Mouse (Mus musculus) heart, adult 2 months (tissue): ENCODE data around the gene Clptm1l.

ENCODE experiments used
- CTCF ChIP-seq: fragments of 200-600 bp; IDR thresholded peaks from 2 replicates; pipeline ENCODE4 v1.8.1; 2022; ENCODE audit warnings: antibody characterized with exemption, mild to moderate bottlenecking, moderate library complexity
- EP300 ChIP-seq: fragments of 200-500 bp; IDR thresholded peaks from 2 replicates; pipeline ENCODE4 v1.6.1; 2011; ENCODE audit warnings: low read depth, low read length, control low read depth; ENCODE audit not compliant: insufficient read depth

DNA sequence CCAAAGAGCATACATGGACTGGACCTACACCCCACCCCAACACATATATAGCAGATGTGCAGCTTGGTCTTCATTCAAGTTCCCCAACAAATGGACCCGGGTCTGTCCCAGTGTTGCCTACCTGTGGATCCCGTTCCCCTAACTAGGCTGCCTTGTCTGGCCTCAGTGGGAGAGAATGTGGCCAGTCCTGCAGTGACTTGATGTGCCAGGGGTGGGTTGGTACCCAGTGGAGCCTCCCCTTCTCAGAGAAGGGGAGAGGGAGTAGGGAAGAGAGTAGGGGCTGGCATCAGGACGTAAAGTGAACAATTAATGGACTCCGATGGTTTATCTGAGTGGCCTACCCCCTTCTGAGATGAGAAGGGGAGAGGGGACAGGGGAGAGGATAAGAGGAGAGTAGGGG is 760 bp upstream of the Clptm1l start:
- TF ChIP-seq CTCF (no peak), EP300 (no peak)
